Mouse (Mus musculus) E14TG2a.4 (cell line): ENCODE results near the gene Srl.

Experiments used
- CTCF ChIP-seq: conservative IDR thresholded peaks from 2 replicates; pipeline ENCODE4 v1.5.1; 2014; ENCODE audit warnings: low read length
- NANOG ChIP-seq: IDR thresholded peaks from 2 replicates; pipeline ENCODE4 v1.6.1; 2014; ENCODE audit warnings: borderline replicate concordance, low read length, mixed read lengths

- TF ChIP-seq CTCF (no peak), NANOG (no peak)
Observed at GRCm38 (mm10) chr16:4543266-4543665, 1.6 kb upstream of the Srl start.
